Mouse (Mus musculus): ENCODE measurements around the gene Sf1.

DNA sequence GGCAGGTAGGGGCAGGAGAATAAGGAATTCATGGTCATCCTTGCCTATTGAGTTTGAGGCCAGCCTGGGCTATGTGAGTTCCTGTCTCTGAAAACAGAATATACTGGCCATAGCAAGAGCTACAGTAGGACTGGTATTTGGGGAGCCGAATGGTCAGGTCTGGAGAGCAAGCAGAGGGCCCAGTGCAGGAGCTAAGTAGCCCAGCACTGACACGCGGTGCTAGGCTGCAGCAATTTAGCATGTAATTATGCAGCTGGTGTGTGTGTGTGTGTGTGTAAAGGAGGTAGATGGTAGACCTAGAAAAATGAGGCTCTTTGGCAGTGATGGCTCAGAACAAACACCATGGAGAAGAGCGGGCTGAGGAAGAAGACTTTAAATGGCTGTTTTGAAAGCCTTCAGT, 15.9 kb upstream of the Sf1 start:
- TF ChIP-seq CTCF (IDR thresholded peaks at IDR 0.05; ENCODE audit: low read depth): no peak
- TF ChIP-seq EP300 (IDR thresholded peaks at IDR 0.05; ENCODE audit: low read depth): no peak

Measured in heart, postnatal 0 days (tissue).